20 mouse cellular contexts compared by ENCODE assay signal in the genomic region with DNA sequence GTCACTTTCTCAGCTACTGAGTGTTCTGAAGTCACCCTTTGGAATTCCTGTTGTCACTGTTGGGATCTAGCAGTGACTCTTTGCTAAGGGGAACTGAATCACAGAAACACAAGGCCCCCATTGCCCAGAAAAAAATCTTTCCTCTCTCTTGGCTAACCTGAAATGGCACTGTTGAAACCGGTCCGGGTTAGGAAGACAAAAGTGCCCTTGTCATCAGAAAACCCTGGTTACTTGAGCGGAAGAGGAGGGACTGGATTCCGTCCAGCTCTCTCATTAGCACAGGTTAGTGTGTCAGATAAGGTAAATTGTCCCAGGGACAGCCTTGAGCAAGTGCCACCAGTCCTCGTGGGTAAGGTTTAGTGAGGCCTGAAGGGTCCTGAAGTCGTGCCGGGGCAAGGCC. TPM values are rescaled to one million over a fixed set of nuclear protein-coding genes. Genes with fewer than 3 reads are reported as not detected.
DNase-seq lines count a peak whose midpoint lies in the region; ATAC-seq and TF ChIP-seq lines count a peak whose summit lies in the region.
"Had no signal": no experiment of that assay in that cellular context is flagged by ENCODE, and none has a peak within 500 bp of the region (broad histone marks: within the 10 kb centered on the region; RNA-seq: fewer than 3 reads in every experiment).

No protein-coding gene starts in this region.

- no peak for TF ChIP-seq POLR2A in lung, adult 2 months (IDR thresholded peaks at IDR 0.05; ENCODE audit: borderline replicate concordance, extremely low read depth, low read depth, low read length)
- TF ChIP-seq POLR2A in small intestine, adult 2 months (IDR thresholded peaks at IDR 0.05; ENCODE audit: low read depth, low read length): no peak
- TF ChIP-seq POLR2A in thymus, adult 2 months (IDR thresholded peaks at IDR 0.05; ENCODE audit: control insufficient read depth, extremely low read depth, insufficient read depth, low read length, poor library complexity): no peak

- H3K4me1 ChIP-seq in lung, embryonic 15.5 days: peaks cover 12% of the 10 kb centered on the region
- 0 out of 2 replicates have a peak, but pooled peaks cover 2% of the 10 kb centered on the region for H3K4me1 ChIP-seq in lung, adult 2 months (ENCODE audit: control insufficient read depth, insufficient read depth, low read length)
- no peaks in the 10 kb centered on the region; the same call in 1 of the 2 replicates for H3K4me1 ChIP-seq in lung, postnatal 0 days (ENCODE audit: insufficient read depth, low read depth, low read length)
- peaks cover 5% of the 10 kb centered on the region for H3K4me1 ChIP-seq in small intestine, adult 2 months (ENCODE audit: control insufficient read depth, insufficient read depth, insufficient read length, low read length)
- peaks cover 41% of the 10 kb centered on the region for H3K4me1 ChIP-seq in thymus, adult 2 months (replicated peaks; ENCODE audit: control insufficient read depth, insufficient read depth, low read length)
- H3K4me1 ChIP-seq: embryonic facial prominence, embryonic 15.5 days; limb, embryonic 15.5 days had no signal

- H3K36me3 ChIP-seq in lung, embryonic 15.5 days: no peaks in the 10 kb centered on the region
- no peaks in the 10 kb centered on the region for H3K36me3 ChIP-seq in lung, postnatal 0 days (ENCODE audit: insufficient read depth, low read length)
- no peaks in the 10 kb centered on the region for H3K36me3 ChIP-seq in small intestine, adult 2 months (ENCODE audit: control insufficient read depth, insufficient read depth, low read length)
- no peaks in the 10 kb centered on the region for H3K36me3 ChIP-seq in thymus, adult 2 months (ENCODE audit: control insufficient read depth, insufficient read depth, low read length)
- H3K36me3 ChIP-seq: embryonic facial prominence, embryonic 15.5 days; heart, embryonic 15.5 days; limb, embryonic 15.5 days; stomach, embryonic 15.5 days had no signal

- WGBS in lung, embryonic 15.5 days: 59% methylated on average over 7 of the region's 7 CpGs
- 62% methylated on average over 7 of the region's 7 CpGs for whole genome bisulfite sequencing in lung, adult 2 months
- WGBS in lung, postnatal 0 days: 56% methylated on average over 7 of the region's 7 CpGs
- WGBS in small intestine, adult 2 months: 56% methylated on average over 7 of the region's 7 CpGs
- WGBS in thymus, adult 2 months: 81% methylated on average over 7 of the region's 7 CpGs

- peak overlapping the region; percentile 89 for H3K27ac ChIP-seq in lung, embryonic 15.5 days
- H3K27ac ChIP-seq in lung, postnatal 0 days (ENCODE audit: low read length): peak overlapping the region; percentile 79
- H3K27ac ChIP-seq in small intestine, adult 2 months (ENCODE audit: insufficient read depth, low read depth, low read length): peak overlapping the region; percentile 23; the same call in 1 of the 2 replicates
- no peak overlapping the region for H3K27ac ChIP-seq in thymus, adult 2 months (ENCODE audit: control insufficient read depth, insufficient read depth, low read length)
- H3K27ac ChIP-seq: embryonic facial prominence, embryonic 15.5 days; heart, adult 2 months; heart, embryonic 15.5 days; limb, embryonic 15.5 days; stomach, embryonic 15.5 days had no signal

- no peaks in the 10 kb centered on the region for H3K27me3 ChIP-seq in lung, embryonic 15.5 days
- no peaks in the 10 kb centered on the region for H3K27me3 ChIP-seq in lung, postnatal 0 days (replicated peaks; ENCODE audit: insufficient read depth, low read length)
- no peaks in the 10 kb centered on the region for H3K27me3 ChIP-seq in small intestine, adult 2 months (ENCODE audit: control insufficient read depth, insufficient read depth, low read length)
- no peaks in the 10 kb centered on the region for H3K27me3 ChIP-seq in thymus, adult 2 months (ENCODE audit: control insufficient read depth, insufficient read depth, low read length)
- H3K27me3 ChIP-seq: embryonic facial prominence, embryonic 15.5 days; heart, embryonic 15.5 days; limb, embryonic 15.5 days; stomach, embryonic 15.5 days had no signal

- H3K4me2 ChIP-seq in lung, embryonic 15.5 days: no peak overlapping the region
- peak overlapping the region; percentile 15; the same call in 1 of the 2 replicates for H3K4me2 ChIP-seq in lung, postnatal 0 days (replicated peaks; ENCODE audit: low read depth, low read length)
- H3K4me2 ChIP-seq: embryonic facial prominence, embryonic 15.5 days; heart, embryonic 15.5 days; limb, embryonic 15.5 days; stomach, embryonic 15.5 days had no signal

- DNase-seq in lung, adult 2 months: no peak
- DNase-seq in lung, postnatal 0 days (ENCODE audit: low spot score): peak; percentile 60
- no peak for DNase-seq in thymus, adult 2 months
- DNase-seq in kidney, postnatal 10 days: no peak
- DNase-seq: adrenal gland, adult 2 months; cerebellum, adult 11-12 months; gastrocnemius, postnatal 10 days; kidney, adult 18-20 months; kidney, postnatal 25 days; midbrain, embryonic 14.5 days; retina, postnatal 1 day had no signal

- no peak overlapping the region for H3K9ac ChIP-seq in lung, embryonic 15.5 days
- no peak overlapping the region for H3K9ac ChIP-seq in lung, postnatal 0 days (replicated peaks; ENCODE audit: low read depth)
- H3K9ac ChIP-seq: embryonic facial prominence, embryonic 15.5 days; heart, embryonic 15.5 days; limb, embryonic 15.5 days; stomach, embryonic 15.5 days had no signal

- no peak for ATAC-seq in lung, embryonic 15.5 days (ENCODE audit: borderline replicate concordance, extremely low read depth, low FRiP score, low TSS enrichment)
- ATAC-seq in granulocyte monocyte progenitor cell, adult 5-6 weeks (replicated peaks; ENCODE audit: poor library complexity, severe bottlenecking): peak; percentile 5
- ATAC-seq in lung, postnatal 0 days: no peak; the same call in 1 of the 2 replicates

- no peaks in the 10 kb centered on the region for H3K9me3 ChIP-seq in lung, embryonic 15.5 days
- no peaks in the 10 kb centered on the region for H3K9me3 ChIP-seq in lung, postnatal 0 days (ENCODE audit: low read length)
- H3K9me3 ChIP-seq: embryonic facial prominence, embryonic 15.5 days; heart, embryonic 15.5 days; limb, embryonic 15.5 days; stomach, embryonic 15.5 days had no signal

- TF ChIP-seq EP300 in lung, postnatal 0 days (IDR thresholded peaks at IDR 0.05): peak; percentile 15; the same call in 1 of the 2 replicates

- no peak for TF ChIP-seq CTCF in lung, adult 2 months (IDR thresholded peaks at IDR 0.05; ENCODE audit: insufficient read depth, low read length)
- TF ChIP-seq CTCF in lung, postnatal 0 days (IDR thresholded peaks at IDR 0.05): no peak
- TF ChIP-seq CTCF in small intestine, adult 2 months (IDR thresholded peaks at IDR 0.05; ENCODE audit: extremely low read depth, insufficient read length, insufficient replicate concordance, low read depth, low read length): no peak
- TF ChIP-seq CTCF in thymus, adult 2 months (IDR thresholded peaks at IDR 0.05; ENCODE audit: borderline replicate concordance, control insufficient read depth, extremely low read depth, insufficient read depth, low read length, poor library complexity): no peak

- no peak overlapping the region for H3K4me3 ChIP-seq in lung, embryonic 15.5 days
- H3K4me3 ChIP-seq in lung, adult 2 months (replicated peaks; ENCODE audit: extremely low read depth, low read depth, low read length): no peak overlapping the region
- no peak overlapping the region for H3K4me3 ChIP-seq in lung, postnatal 0 days (ENCODE audit: low read depth, low read length)
- no peak overlapping the region for H3K4me3 ChIP-seq in small intestine, adult 2 months (ENCODE audit: low read depth, low read length)
- H3K4me3 ChIP-seq in thymus, adult 2 months (ENCODE audit: control insufficient read depth, insufficient read depth, low read length): no peak overlapping the region
- H3K4me3 ChIP-seq: embryonic facial prominence, embryonic 15.5 days; heart, adult 2 months; heart, embryonic 15.5 days; limb, embryonic 15.5 days; myocyte; stomach, embryonic 15.5 days had no signal

RNA-seq across cellular contexts. Expression of gene Rap1b, which starts 14.5 kb away (rescaled TPM):
- 212 and 219 TPM in 2 replicates for polyA plus RNA-seq in lung, embryonic 15.5 days (2015; fragmentation: Nextera tagmentation; extraction: Ambion mirVana)
- polyA plus RNA-seq in lung, adult 2 months (2012; rRNA removed): 57.1 and 71.7 TPM in 2 replicates
- total RNA-seq in granulocyte monocyte progenitor cell, adult 5-6 weeks (2014; fragmentation: Nextera tagmentation): 124 and 127 TPM in 2 replicates
- 92.3 and 107 TPM in 2 replicates for total RNA-seq in granulocyte monocyte progenitor cell, adult 5-6 weeks (2017)
- 268 and 290 TPM in 2 replicates for polyA plus RNA-seq in lung, postnatal 0 days (2015; fragmentation: Nextera tagmentation; extraction: Ambion mirVana)
- 7.9 and 19.2 TPM in 2 replicates for polyA plus RNA-seq in small intestine, adult 2 months (2012; rRNA removed)
- 59.8 and 60.9 TPM in 2 replicates for polyA plus RNA-seq in thymus, adult 2 months (2012; rRNA removed)
